Mouse (Mus musculus) gonadal fat pad, adult 2 months (tissue): ENCODE measurements around the gene Rd3. TPM values are rescaled to one million over a fixed set of nuclear protein-coding genes. Genes with fewer than 3 reads are reported as not detected.

Source experiments
- polyA plus RNA-seq: library from polyadenylated mRNA; depleted of rRNA; stranded (reverse); fragments of >200 nt; gene quantifications from 2 replicates; pipeline ENCODE4 v1.2.3, GENCODE M21; 2012; rRNA removed

Gene Rd3
- polyA plus RNA-seq, 1 experiment, result 0.68 TPM

Other genes starting within 250 kb of the Rd3 start
- gene Nek2, start 155.9 kb upstream of the Rd3 start, polyA plus RNA-seq, result 1.2 and 1.6 TPM in 2 replicates
- 8.8 and 14.3 TPM in 2 replicates for gene Slc30a1, start 70.6 kb upstream of the Rd3 start, polyA plus RNA-seq
- 13.4 and 14.0 TPM in 2 replicates for gene Traf5, start 115.2 kb downstream of the Rd3 start, polyA plus RNA-seq
- 34.3 and 37.5 TPM in 2 replicates for gene Rcor3, start 160.7 kb downstream of the Rd3 start, polyA plus RNA-seq
- 0.51 and 0.75 TPM in 2 replicates for gene Kcnh1, start 213.4 kb downstream of the Rd3 start, polyA plus RNA-seq